8 mouse cellular contexts compared by ENCODE assay signal in the genomic region with DNA sequence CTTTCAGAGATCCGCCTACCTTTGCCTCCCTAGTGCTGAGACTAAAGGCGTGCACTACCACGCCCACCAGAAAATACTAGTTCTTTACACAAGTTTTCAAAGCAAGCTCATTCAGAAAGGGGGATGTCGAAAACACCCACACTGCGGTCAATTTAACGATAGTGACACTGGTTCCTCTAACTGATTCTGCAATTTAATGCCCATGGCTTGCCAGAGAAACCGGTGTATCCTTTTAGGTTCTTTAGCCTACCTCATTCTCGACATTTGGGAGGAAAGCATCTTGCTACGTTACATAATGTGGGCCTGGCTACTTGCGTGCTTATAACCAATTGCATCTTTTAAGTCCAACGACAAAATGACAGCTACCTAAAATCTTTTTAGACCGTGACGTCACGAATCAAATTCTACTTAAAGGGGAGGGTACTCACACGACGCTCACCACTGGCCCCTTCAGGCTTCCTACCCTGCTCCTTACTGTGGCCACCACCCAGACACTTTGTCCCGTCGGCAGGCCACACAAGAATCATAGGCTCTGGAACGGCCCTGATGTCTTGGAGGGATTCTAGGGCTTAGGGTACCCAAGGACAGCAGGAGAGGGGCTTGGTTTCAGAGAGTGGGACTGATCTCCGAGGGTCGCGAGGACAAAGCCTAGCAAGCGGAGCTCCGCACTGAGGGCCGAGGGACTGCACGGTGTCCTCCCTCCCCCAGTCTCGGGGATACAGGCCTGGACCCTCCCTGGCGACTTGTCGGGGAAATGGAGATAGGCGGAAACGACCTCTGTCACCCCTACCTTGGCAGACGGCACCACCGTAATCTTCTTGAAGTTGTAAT. TPM values are rescaled to one million over a fixed set of nuclear protein-coding genes. Genes with fewer than 3 reads are reported as not detected.
DNase-seq lines count a peak whose midpoint lies in the region; ATAC-seq and TF ChIP-seq lines count a peak whose summit lies in the region.

No protein-coding gene starts in this region.

- peak; percentile 65 for DNase-seq in embryo, embryonic 10 days (ENCODE audit: low spot score)
- no peak for DNase-seq in embryo, embryonic 9.5 days (ENCODE audit: extremely low spot score)
- no peak for DNase-seq in testis, postnatal 10 days (ENCODE audit: low spot score)
- DNase-seq in liver, embryonic 14.5 days (ENCODE audit: low read depth in 3 of 3, low spot score in 3 of 3) = peak in 1 of 3 experiments; percentile 31
- DNase-seq in spleen, adult 12 weeks (ENCODE audit: low spot score) = no peak

- peaks cover 2% of the 10 kb centered on the region for H3K4me1 ChIP-seq in testis, adult 2 months (ENCODE audit: control insufficient read depth, insufficient read depth, low read length)
- peaks cover 21% of the 10 kb centered on the region for H3K4me1 ChIP-seq in forebrain, embryonic 15.5 days
- peaks cover 22 to 25% of the 10 kb centered on the region in 2 experiments for H3K4me1 ChIP-seq in liver, embryonic 14.5 days (replicated peaks; ENCODE audit: control insufficient read depth in 2 of 2, insufficient read depth in 2 of 2, low read length in 1 of 2)
- peaks cover 16% of the 10 kb centered on the region for H3K4me1 ChIP-seq in neural tube, embryonic 15.5 days

- peak; percentile 86 for ATAC-seq in forebrain, embryonic 15.5 days (replicated peaks)
- peak; percentile 27; the same call in 1 of the 2 replicates for ATAC-seq in liver, embryonic 14.5 days (ENCODE audit: insufficient read depth)
- ATAC-seq in neural tube, embryonic 15.5 days (ENCODE audit: low FRiP score) = peak; percentile 80

- no peaks in the 10 kb centered on the region for H3K9me3 ChIP-seq in forebrain, embryonic 15.5 days
- H3K9me3 ChIP-seq in liver, embryonic 14.5 days (ENCODE audit: control insufficient read depth, low read length) = no peaks in the 10 kb centered on the region
- H3K9me3 ChIP-seq in neural tube, embryonic 15.5 days (replicated peaks) = no peaks in the 10 kb centered on the region

- H3K4me3 ChIP-seq in testis, adult 2 months (ENCODE audit: control insufficient read depth, low read depth, low read length) = peak overlapping the region; percentile 98
- H3K4me3 ChIP-seq in forebrain, embryonic 15.5 days = peak overlapping the region; percentile 80
- peak overlapping the region; percentile 82 to 95 for H3K4me3 ChIP-seq in liver, embryonic 14.5 days (ENCODE audit: insufficient read depth in 1 of 2, low read depth in 2 of 2, low read length in 2 of 2)
- peak overlapping the region; percentile 87 for H3K4me3 ChIP-seq in neural tube, embryonic 15.5 days (replicated peaks)

- H3K4me2 ChIP-seq in forebrain, embryonic 15.5 days (replicated peaks) = peak overlapping the region; percentile 66
- H3K4me2 ChIP-seq in liver, embryonic 14.5 days (ENCODE audit: low read depth) = peak overlapping the region; percentile 70
- H3K4me2 ChIP-seq in neural tube, embryonic 15.5 days = peak overlapping the region; percentile 90

- no peak for TF ChIP-seq EP300 in liver, embryonic 14.5 days (IDR thresholded peaks at IDR 0.05; ENCODE audit: low read depth)

- H3K36me3 ChIP-seq in testis, adult 2 months (ENCODE audit: control insufficient read depth, insufficient read depth, low read length) = no peaks in the 10 kb centered on the region
- peaks cover 12% of the 10 kb centered on the region for H3K36me3 ChIP-seq in forebrain, embryonic 15.5 days
- peaks cover 9% of the 10 kb centered on the region for H3K36me3 ChIP-seq in liver, embryonic 14.5 days (replicated peaks; ENCODE audit: control insufficient read depth, insufficient read depth, low read depth)
- H3K36me3 ChIP-seq in neural tube, embryonic 15.5 days = peaks cover 8% of the 10 kb centered on the region

- TF ChIP-seq POLR2A in testis, adult 2 months (IDR thresholded peaks at IDR 0.05; ENCODE audit: control insufficient read depth, low read depth, low read length) = no peak

- peak overlapping the region; percentile 68 for H3K9ac ChIP-seq in forebrain, embryonic 15.5 days (replicated peaks)
- H3K9ac ChIP-seq in liver, embryonic 14.5 days (replicated peaks) = peak overlapping the region; percentile 80
- H3K9ac ChIP-seq in neural tube, embryonic 15.5 days (replicated peaks) = peak overlapping the region; percentile 86

- H3K27me3 ChIP-seq in testis, adult 2 months (ENCODE audit: control insufficient read depth, insufficient read depth, low read length) = no peaks in the 10 kb centered on the region
- no peaks in the 10 kb centered on the region for H3K27me3 ChIP-seq in forebrain, embryonic 15.5 days
- H3K27me3 ChIP-seq in liver, embryonic 14.5 days (ENCODE audit: control insufficient read depth, insufficient read depth, low read length) = no peaks in the 10 kb centered on the region
- H3K27me3 ChIP-seq in neural tube, embryonic 15.5 days (replicated peaks) = no peaks in the 10 kb centered on the region

- peak overlapping the region; percentile 80 for H3K27ac ChIP-seq in testis, adult 2 months (ENCODE audit: control insufficient read depth, insufficient read depth, low read depth, low read length)
- H3K27ac ChIP-seq in forebrain, embryonic 15.5 days (replicated peaks) = peak overlapping the region; percentile 60
- peak overlapping the region; percentile 24; the same call in 1 of the 2 replicates for H3K27ac ChIP-seq in liver, embryonic 14.5 days
- peak overlapping the region; percentile 69 for H3K27ac ChIP-seq in neural tube, embryonic 15.5 days (replicated peaks)

- WGBS in forebrain, embryonic 15.5 days = 4% methylated on average over 33 of the region's 33 CpGs
- WGBS in liver, embryonic 14.5 days (ENCODE audit: insufficient replicate concordance) = under 1% methylated on average over 33 of the region's 33 CpGs
- WGBS in neural tube, embryonic 15.5 days = 4% methylated on average over 33 of the region's 33 CpGs

- TF ChIP-seq CTCF in testis, adult 2 months (IDR thresholded peaks at IDR 0.05; ENCODE audit: control insufficient read depth, insufficient read depth, insufficient replicate concordance, low read depth, low read length) = no peak
- TF ChIP-seq CTCF in liver, embryonic 14.5 days (IDR thresholded peaks at IDR 0.05; ENCODE audit: low read depth) = no peak

RNA-seq across cellular contexts. Expression of a gene that starts 0.5 kb away (rescaled TPM):
- polyA plus RNA-seq in testis, adult 2 months (2012; rRNA removed) = 9.9 and 11.1 TPM in 2 replicates
- polyA plus RNA-seq in forebrain, embryonic 15.5 days (2015; fragmentation: Nextera tagmentation; extraction: Ambion mirVana) = 72.0 and 78.7 TPM in 2 replicates
- 7.2 and 14.8 TPM in 2 replicates for polyA plus RNA-seq in liver, embryonic 14.5 days (2012; rRNA removed)
- polyA plus RNA-seq in liver, embryonic 14.5 days (2014; fragmentation: Nextera tagmentation; extraction: Ambion mirVana) = 37.1 and 41.9 TPM in 2 replicates
- polyA plus RNA-seq in neural tube, embryonic 15.5 days (2015; fragmentation: Nextera tagmentation; extraction: Ambion mirVana) = 60.0 and 67.8 TPM in 2 replicates

RNA-seq across cellular contexts. Expression of a gene that starts 42.7 kb away (rescaled TPM):
- not detected in 2 replicates for polyA plus RNA-seq in testis, adult 2 months (2012; rRNA removed)
- polyA plus RNA-seq in forebrain, embryonic 15.5 days (2015; fragmentation: Nextera tagmentation; extraction: Ambion mirVana) = not detected in 2 replicates
- not detected in 2 replicates for polyA plus RNA-seq in liver, embryonic 14.5 days (2012; rRNA removed)
- not detected in 2 replicates for polyA plus RNA-seq in liver, embryonic 14.5 days (2014; fragmentation: Nextera tagmentation; extraction: Ambion mirVana)
- polyA plus RNA-seq in neural tube, embryonic 15.5 days (2015; fragmentation: Nextera tagmentation; extraction: Ambion mirVana) = not detected in 2 replicates

RNA-seq across cellular contexts. Expression of a gene that starts 47.3 kb away (rescaled TPM):
- 0.17 TPM in 1 of 2 replicates, not detected in the other for polyA plus RNA-seq in testis, adult 2 months (2012; rRNA removed)
- not detected in 2 replicates for polyA plus RNA-seq in forebrain, embryonic 15.5 days (2015; fragmentation: Nextera tagmentation; extraction: Ambion mirVana)
- not detected in 2 replicates for polyA plus RNA-seq in liver, embryonic 14.5 days (2012; rRNA removed)
- not detected in 2 replicates for polyA plus RNA-seq in liver, embryonic 14.5 days (2014; fragmentation: Nextera tagmentation; extraction: Ambion mirVana)
- polyA plus RNA-seq in neural tube, embryonic 15.5 days (2015; fragmentation: Nextera tagmentation; extraction: Ambion mirVana) = not detected in 2 replicates

Comparison
In these comparisons a context has a peak if more than half of its experiments do, and no peak if none do; other contexts are left out.
1. H3K27ac ChIP-seq: peak in every context shown above with its lines; median percentile 80 in testis, adult 2 months; 69 in neural tube, embryonic 15.5 days; 60 in forebrain, embryonic 15.5 days; 24 in liver, embryonic 14.5 days.
2. ATAC-seq: peak in every context shown above with its lines; median percentile 86 in forebrain, embryonic 15.5 days; 80 in neural tube, embryonic 15.5 days; 27 in liver, embryonic 14.5 days.